Comparison of ENCODE assay signal across 9 mouse cellular contexts in the genomic region with DNA sequence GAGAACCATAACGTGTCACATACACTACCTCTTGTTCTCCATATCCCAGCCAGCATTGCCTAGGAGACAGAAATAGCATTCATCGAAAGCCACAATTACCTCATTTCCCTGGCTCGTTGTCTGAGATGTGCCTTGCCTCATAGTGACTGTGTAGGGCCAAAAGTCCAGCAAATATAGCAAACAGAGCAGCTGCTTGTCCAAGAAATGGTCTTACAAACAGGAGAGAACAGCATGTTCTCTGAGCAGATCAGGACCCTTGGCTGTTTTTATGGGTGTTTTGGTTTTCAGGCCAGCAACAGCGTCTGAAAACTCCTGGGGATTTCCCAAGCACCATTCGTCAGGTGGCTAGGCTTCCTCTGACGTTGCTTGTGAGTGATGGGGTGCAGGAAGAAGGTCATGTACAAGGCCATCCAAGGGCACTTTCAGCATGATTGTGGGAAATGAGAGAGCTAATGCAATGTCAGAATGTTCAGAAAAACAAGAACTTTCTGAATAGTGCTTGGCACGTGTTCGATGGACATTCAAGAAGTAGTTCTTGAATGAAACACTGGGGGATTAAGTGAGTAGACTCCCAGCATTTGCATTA.
DNase-seq lines count a peak whose midpoint lies in the region; ATAC-seq and TF ChIP-seq lines count a peak whose summit lies in the region.
"Had no signal": no experiment of that assay in that cellular context is flagged by ENCODE, and none has a peak within 500 bp of the region (broad histone marks: within the 10 kb centered on the region; RNA-seq: fewer than 3 reads in every experiment).

No protein-coding gene starts in this region.

- no peaks in the 10 kb centered on the region for H3K4me1 ChIP-seq in liver, adult 2 months (ENCODE audit: control insufficient read depth, insufficient read depth, low read length)
- no peaks in the 10 kb centered on the region for H3K4me1 ChIP-seq in liver, embryonic 11.5 days (replicated peaks; ENCODE audit: control insufficient read depth, insufficient read depth, low read length)
- no peaks in the 10 kb centered on the region for H3K4me1 ChIP-seq in stomach, postnatal 0 days (replicated peaks; ENCODE audit: control insufficient read depth, insufficient read depth)
- H3K4me1 ChIP-seq: limb, embryonic 15.5 days had no signal

- H3K36me3 ChIP-seq in liver, adult 2 months (ENCODE audit: control insufficient read depth, insufficient read depth, low read length), result no peaks in the 10 kb centered on the region
- no peaks in the 10 kb centered on the region for H3K36me3 ChIP-seq in liver, embryonic 11.5 days (ENCODE audit: control insufficient read depth, insufficient read depth, low read length)
- no peaks in the 10 kb centered on the region for H3K36me3 ChIP-seq in stomach, postnatal 0 days (ENCODE audit: control insufficient read depth, insufficient read depth, low read length)
- H3K36me3 ChIP-seq: limb, embryonic 15.5 days had no signal

- no peak for TF ChIP-seq CTCF in liver, adult 2 months (IDR thresholded peaks at IDR 0.05; ENCODE audit: low read depth, low read length)
- TF ChIP-seq CTCF in stomach, postnatal 0 days (IDR thresholded peaks at IDR 0.05; ENCODE audit: low read depth), result peak; percentile 42

- no peaks in the 10 kb centered on the region for H3K79me2 ChIP-seq in liver, adult 2 months (ENCODE audit: control insufficient read depth, insufficient read depth, low read length)

- no peak overlapping the region for H3K4me3 ChIP-seq in liver, adult 2 months (ENCODE audit: insufficient read depth, low read depth, low read length)
- no peak overlapping the region for H3K4me3 ChIP-seq in liver, embryonic 11.5 days (ENCODE audit: low read depth, low read length)
- no peak overlapping the region for H3K4me3 ChIP-seq in stomach, postnatal 0 days (ENCODE audit: low read depth, low read length)
- H3K4me3 ChIP-seq: limb, embryonic 15.5 days had no signal

- TF ChIP-seq POLR2A in liver, adult 2 months (IDR thresholded peaks at IDR 0.05; ENCODE audit: extremely low read depth, insufficient read depth, low read length), result no peak

- no peak for ATAC-seq in liver, embryonic 11.5 days (replicated peaks; ENCODE audit: low FRiP score)
- ATAC-seq in stomach, postnatal 0 days (ENCODE audit: low FRiP score, low TSS enrichment), result peak; percentile 77

- H3K9ac ChIP-seq in liver, adult 2 months (ENCODE audit: low read depth, low read length), result no peak overlapping the region
- H3K9ac ChIP-seq in liver, embryonic 11.5 days (ENCODE audit: low read depth, low read length), result no peak overlapping the region
- no peak overlapping the region for H3K9ac ChIP-seq in stomach, postnatal 0 days (ENCODE audit: low read length)
- H3K9ac ChIP-seq: limb, embryonic 15.5 days had no signal

- no peak overlapping the region for H3K4me2 ChIP-seq in liver, embryonic 11.5 days
- no peak overlapping the region for H3K4me2 ChIP-seq in stomach, postnatal 0 days (replicated peaks; ENCODE audit: low read depth)
- H3K4me2 ChIP-seq: limb, embryonic 15.5 days had no signal

- 63% methylated on average over 8 of the region's 8 CpGs for WGBS in liver, adult 2 months
- 69% methylated on average over 8 of the region's 8 CpGs for WGBS in liver, embryonic 11.5 days
- 47% methylated on average over 8 of the region's 8 CpGs for WGBS in stomach, postnatal 0 days

- no peaks in the 10 kb centered on the region for H3K9me3 ChIP-seq in liver, embryonic 11.5 days (ENCODE audit: control insufficient read depth, low read length)
- no peaks in the 10 kb centered on the region for H3K9me3 ChIP-seq in stomach, postnatal 0 days (ENCODE audit: control insufficient read depth, low read length)
- H3K9me3 ChIP-seq: limb, embryonic 15.5 days had no signal

- no peak overlapping the region for H3K27ac ChIP-seq in liver, adult 2 months (replicated peaks; ENCODE audit: insufficient read depth, low read depth, low read length)
- H3K27ac ChIP-seq in liver, embryonic 11.5 days (ENCODE audit: low read depth, low read length), result no peak overlapping the region
- no peak overlapping the region for H3K27ac ChIP-seq in stomach, postnatal 0 days (replicated peaks)
- H3K27ac ChIP-seq: limb, embryonic 15.5 days had no signal

- DNase-seq in liver, adult 2 months (ENCODE audit: extremely low read depth, low read depth, low spot score), result peak; percentile 17
- no peak for DNase-seq in liver, embryonic 11.5 days (ENCODE audit: low spot score)
- DNase-seq in fibroblast of lung, adult 2 months (ENCODE audit: low read depth), result peak; percentile 59
- DNase-seq in kidney, postnatal 14 days, result peak; percentile 75
- DNase-seq in stomach, postnatal 0 days (ENCODE audit: low spot score), result peak; percentile 15
- DNase-seq in spleen, adult 12 weeks (ENCODE audit: low spot score), result no peak
- DNase-seq in layer of hippocampus, postnatal 10 days (ENCODE audit: low spot score in 2 of 2), result no peak
- DNase-seq in layer of hippocampus, adult 11-12 months (ENCODE audit: low spot score), result no peak

- no peaks in the 10 kb centered on the region for H3K27me3 ChIP-seq in liver, adult 2 months (ENCODE audit: control insufficient read depth, insufficient read depth, low read length)
- H3K27me3 ChIP-seq in liver, embryonic 11.5 days (replicated peaks; ENCODE audit: control insufficient read depth, insufficient read depth, low read length), result no peaks in the 10 kb centered on the region
- H3K27me3 ChIP-seq in stomach, postnatal 0 days (ENCODE audit: control insufficient read depth, insufficient read depth, low read length), result no peaks in the 10 kb centered on the region
- H3K27me3 ChIP-seq: limb, embryonic 15.5 days had no signal

- TF ChIP-seq EP300 in stomach, postnatal 0 days (optimal IDR thresholded peaks at IDR 0.05), result peak; percentile 27

Comparison
In these comparisons a context has a peak if more than half of its experiments do, and no peak if none do; other contexts are left out.
1. DNase-seq: peak in liver, adult 2 months (single experiment), fibroblast of lung, adult 2 months (single experiment), kidney, postnatal 14 days (single experiment) and stomach, postnatal 0 days (single experiment); none in liver, embryonic 11.5 days (single experiment), spleen, adult 12 weeks (single experiment), layer of hippocampus, postnatal 10 days (0 of 2) and layer of hippocampus, adult 11-12 months (single experiment).